Mouse (Mus musculus) v-Abl transformed pro-B cells (cell line): ENCODE results near the gene Vmn2r116.
"Not testable (repeated sequence)": the region's sequence is repeated elsewhere in the genome, so short reads cannot be mapped to it uniquely, and the experiment has no call there.

ENCODE experiments used
- in situ Hi-C, 2 experiments: fragments of 400-800 bp; cut with MboI; formaldehyde crosslinking; loops; one replicate each; pipeline ENCODE4 v1.15.1; 2025; ENCODE audit not compliant: unreplicated experiment in 2 of 2

The Vmn2r116 gene

GRCm38 (mm10) chr17:23384304-23384703 is at the start of gene Vmn2r116:
Gene Vmn2r116 (plus strand): TSS chr17:23384604.
- in situ Hi-C loops = not testable (repeated sequence)

DNA sequence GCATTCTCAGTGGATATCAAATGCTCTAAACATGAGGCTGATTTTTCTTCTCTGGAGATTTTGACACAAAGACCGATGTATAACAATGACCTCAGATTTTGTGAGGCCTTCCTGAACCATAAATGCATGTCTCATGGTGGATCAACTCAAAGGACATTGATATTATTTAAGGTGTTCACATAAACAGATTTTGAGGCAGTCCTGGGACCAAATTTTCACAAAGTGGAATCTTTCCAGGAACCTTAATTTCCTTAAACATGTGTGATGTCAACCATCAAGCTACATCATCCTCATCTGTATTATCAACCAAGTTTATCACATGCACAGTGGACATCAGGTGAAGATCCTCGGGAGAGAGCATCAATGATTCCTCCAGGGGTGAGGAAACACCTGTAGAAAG is 41.0 kb upstream of the Vmn2r116 start, which contains the start of gene Vmn2r115:
TSS of gene Vmn2r115 (plus strand) at position 301 of the 400 bp plus-strand sequence.
- in situ Hi-C loops = not testable (repeated sequence)

DNA sequence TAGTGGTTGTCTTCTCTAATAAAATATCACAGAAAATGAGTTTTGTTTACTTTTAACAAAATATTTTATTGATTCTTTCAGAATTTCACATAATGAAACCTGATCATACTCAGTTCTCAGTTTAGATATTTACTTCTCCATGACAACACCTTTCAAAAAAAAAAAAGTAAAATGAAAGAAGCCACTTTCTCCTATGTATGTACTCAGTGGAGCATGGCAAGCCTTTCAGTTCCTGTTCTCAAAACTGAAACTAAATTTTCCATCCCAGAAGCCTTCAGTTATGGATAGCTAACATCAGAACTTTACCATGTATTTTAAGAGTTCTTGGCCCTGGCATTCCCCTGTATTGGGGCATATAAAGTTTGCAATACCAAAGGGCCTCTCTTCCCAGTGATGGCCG is 32.8 kb upstream of the Vmn2r116 start:
- in situ Hi-C loops = no loop called here

DNA sequence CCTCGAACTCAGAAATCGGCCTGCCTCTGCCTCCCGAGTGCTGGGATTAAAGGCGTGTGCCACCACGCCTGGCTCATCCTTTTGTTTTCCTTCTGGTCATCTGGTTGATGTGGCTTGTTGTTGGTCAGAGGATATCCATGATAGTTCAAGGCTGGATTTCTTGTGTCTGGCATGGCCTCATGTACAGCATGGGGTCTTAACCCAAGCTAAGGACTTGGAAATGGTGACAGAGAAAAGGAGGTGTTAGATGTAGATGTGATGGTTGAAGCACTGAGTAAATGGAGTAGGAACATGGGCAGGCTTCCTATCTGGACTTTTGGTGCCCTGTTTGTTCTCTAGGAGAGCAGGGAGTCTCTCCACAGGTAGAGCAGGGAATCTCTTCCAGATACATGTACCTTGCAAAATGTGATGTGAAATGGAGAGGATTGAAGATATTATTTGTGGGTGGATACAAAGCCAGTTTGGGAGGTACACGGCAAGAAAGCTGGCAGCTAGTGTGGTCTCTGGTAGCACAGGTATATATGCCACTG is 48.8 kb downstream of the Vmn2r116 start:
- in situ Hi-C loops = loop anchor here in 1 of 2 experiments (5.0 to 10.0 kb wide), 2 partner anchors 79 to 138 kb away; no protein-coding TSS in a partner anchor
